Mouse (Mus musculus): ENCODE measurements around the gene Dbndd1. TPM values are rescaled to one million over a fixed set of nuclear protein-coding genes. Genes with fewer than 3 reads are reported as not detected.

The Dbndd1 gene
- polyA plus RNA-seq (2014; fragmentation: Illumina TruSeq; extraction: RNeasy Lipid Tissue Mini Kit (QIAGEN cat#74804); ENCODE audit: low read depth, low replicate concordance), result not detected

DNA sequence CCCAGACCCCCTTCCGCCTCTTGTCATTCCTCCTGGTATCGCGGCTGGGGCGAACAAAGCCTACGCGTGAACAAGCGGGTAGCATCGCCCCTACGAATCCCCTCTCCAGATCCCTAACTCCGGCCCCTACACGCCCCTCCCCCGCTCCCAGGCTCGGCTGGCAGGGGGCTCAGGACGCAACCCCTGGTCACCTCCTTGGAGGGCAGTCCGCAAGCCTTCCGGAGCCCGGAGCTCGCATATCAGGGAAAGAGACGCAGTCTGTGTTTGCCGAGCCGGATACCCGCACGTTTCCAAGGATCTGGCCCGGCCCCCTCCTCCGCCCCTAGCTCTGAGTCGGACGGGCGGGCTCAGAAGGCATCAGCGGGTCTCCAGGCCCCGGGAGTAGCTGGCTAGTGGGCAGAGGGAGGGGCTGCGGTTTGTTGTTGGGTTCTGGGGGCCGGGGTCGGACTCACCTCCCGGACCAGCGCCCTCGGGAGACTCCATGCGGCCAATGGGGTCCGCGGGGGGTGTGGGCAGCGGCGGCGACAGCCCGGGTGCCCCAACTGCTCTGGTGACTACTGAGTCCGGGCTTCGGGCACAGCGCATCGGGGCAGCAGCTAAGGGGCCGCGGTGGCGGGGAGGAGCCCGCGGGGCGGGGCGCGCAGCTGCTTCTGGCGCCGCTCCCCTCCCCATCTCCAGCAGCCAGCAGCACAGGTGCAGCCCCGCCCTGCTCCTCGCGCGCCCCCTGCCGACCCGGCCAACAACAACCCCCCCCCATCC, at the start of gene Dbndd1:
Dbndd1 (minus strand) TSS at position 683 of the 759 bp plus-strand sequence.

DNA sequence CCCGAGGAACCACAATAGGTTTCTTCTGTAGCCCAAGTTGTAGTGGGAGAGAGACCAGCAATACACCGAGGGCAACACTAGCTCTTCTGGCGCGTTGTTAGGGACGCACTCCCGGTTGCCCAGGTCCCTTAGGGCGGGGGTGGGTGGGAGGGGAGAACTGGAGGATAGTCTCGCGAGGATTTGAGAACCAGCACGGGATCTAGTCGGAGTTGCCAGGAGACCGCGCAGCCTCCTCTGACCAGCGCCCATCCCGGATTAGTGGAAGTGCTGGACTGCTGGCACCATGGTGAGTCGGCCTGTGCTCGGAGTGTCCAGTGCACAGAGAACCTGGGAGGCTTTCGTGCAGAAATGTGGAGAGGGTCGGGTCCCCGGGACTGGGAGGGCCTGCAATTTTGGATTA, 3.4 kb upstream of the Dbndd1 start, which contains the start of gene Gas8:
Gas8 (plus strand) TSS at position 168 of the 400 bp plus-strand sequence.

DNA sequence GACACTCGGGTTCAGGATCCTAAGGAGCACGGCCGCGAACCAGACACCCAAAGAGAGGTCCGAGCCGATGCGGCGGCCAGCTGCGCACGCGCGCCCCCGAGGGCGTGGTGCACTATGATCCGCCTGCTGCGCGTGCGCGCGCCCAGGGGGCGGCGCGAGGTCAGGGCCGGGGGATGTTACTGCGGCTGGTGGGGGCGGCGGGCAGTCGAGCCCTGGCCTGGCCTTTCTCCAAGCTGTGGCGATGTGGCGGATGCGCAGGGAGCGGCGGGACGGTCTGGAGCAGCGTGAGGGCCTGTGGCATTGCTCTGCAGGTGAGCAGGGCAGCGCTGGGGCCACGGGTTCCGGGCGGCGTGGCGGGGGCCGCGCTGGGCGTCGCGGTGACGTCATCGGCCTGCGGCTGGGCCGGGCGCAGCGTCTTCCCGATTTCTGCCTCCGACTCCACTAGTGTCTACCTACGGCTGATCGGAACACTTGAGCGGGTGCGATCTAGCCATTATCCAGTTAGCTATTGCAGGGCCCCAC, 37.5 kb downstream of the Dbndd1 start, which contains the start of gene Afg3l1:
Afg3l1 (plus strand) TSS at position 167 of the 522 bp plus-strand sequence.

Other genes starting within 250 kb of the Dbndd1 start
- gene Fanca, start 196.9 kb downstream of the Dbndd1 start, polyA plus RNA-seq (2014; fragmentation: Illumina TruSeq; extraction: RNeasy Lipid Tissue Mini Kit (QIAGEN cat#74804); ENCODE audit: low read depth, low replicate concordance), result not detected
- gene Spire2, start 182.8 kb downstream of the Dbndd1 start, polyA plus RNA-seq (2014; fragmentation: Illumina TruSeq; extraction: RNeasy Lipid Tissue Mini Kit (QIAGEN cat#74804); ENCODE audit: low read depth, low replicate concordance), result not detected
- gene Tcf25, start 141.7 kb downstream of the Dbndd1 start, polyA plus RNA-seq (2014; fragmentation: Illumina TruSeq; extraction: RNeasy Lipid Tissue Mini Kit (QIAGEN cat#74804); ENCODE audit: low read depth, low replicate concordance), result 102 TPM
- not detected for gene Mc1r, start 108.4 kb downstream of the Dbndd1 start, polyA plus RNA-seq (2014; fragmentation: Illumina TruSeq; extraction: RNeasy Lipid Tissue Mini Kit (QIAGEN cat#74804); ENCODE audit: low read depth, low replicate concordance)
- gene Tubb3, start 104.0 kb downstream of the Dbndd1 start, polyA plus RNA-seq (2014; fragmentation: Illumina TruSeq; extraction: RNeasy Lipid Tissue Mini Kit (QIAGEN cat#74804); ENCODE audit: low read depth, low replicate concordance), result not detected
- gene Def8, start 91.9 kb downstream of the Dbndd1 start, polyA plus RNA-seq (2014; fragmentation: Illumina TruSeq; extraction: RNeasy Lipid Tissue Mini Kit (QIAGEN cat#74804); ENCODE audit: low read depth, low replicate concordance), result 5.8 TPM
- gene Afg3l1, start 37.6 kb downstream of the Dbndd1 start, polyA plus RNA-seq (2014; fragmentation: Illumina TruSeq; extraction: RNeasy Lipid Tissue Mini Kit (QIAGEN cat#74804); ENCODE audit: low read depth, low replicate concordance), result 8.9 TPM
- gene Gas8, start 3.4 kb upstream of the Dbndd1 start, polyA plus RNA-seq (2014; fragmentation: Illumina TruSeq; extraction: RNeasy Lipid Tissue Mini Kit (QIAGEN cat#74804); ENCODE audit: low read depth, low replicate concordance), result 0.37 TPM
- gene Rhou, start 138.5 kb upstream of the Dbndd1 start, polyA plus RNA-seq (2014; fragmentation: Illumina TruSeq; extraction: RNeasy Lipid Tissue Mini Kit (QIAGEN cat#74804); ENCODE audit: low read depth, low replicate concordance), result 31.8 TPM